Mouse (Mus musculus) C2C12 (cell line): ENCODE results near the gene Rps15. TPM values are rescaled to one million over a fixed set of nuclear protein-coding genes. Genes with fewer than 3 reads are reported as not detected.

Experiments
- H3K27me3 ChIP-seq: one replicate; pipeline ENCODE4 v1.6.1; 2011; ENCODE audit not compliant: control insufficient read depth, insufficient read depth, insufficient read length
- H3K36me3 ChIP-seq: one replicate; pipeline ENCODE4 v1.6.1; 2011; ENCODE audit not compliant: control insufficient read depth, insufficient read depth
- H3K4me3 ChIP-seq: one replicate; pipeline ENCODE4 v1.5.1; 2011; ENCODE audit warnings: mild to moderate bottlenecking, control low read depth; ENCODE audit not compliant: poor library complexity, insufficient read depth, severe bottlenecking
- H3K79me2 ChIP-seq: one replicate; pipeline ENCODE4 v1.6.1; 2011; ENCODE audit not compliant: control insufficient read depth, insufficient read depth
- H3K79me3 ChIP-seq: one replicate; pipeline ENCODE4 v1.6.1; 2011; ENCODE audit warnings: low read depth, control low read depth
- H3ac ChIP-seq: one replicate; pipeline ENCODE3; 2011; ENCODE audit warnings: low read depth; ENCODE audit not compliant: control insufficient read depth, insufficient read length
- CEBPB ChIP-seq: IDR thresholded peaks from one replicate; pipeline ENCODE4 v1.6.1; 2011; ENCODE audit warnings: low read depth, mild to moderate bottlenecking, control low read depth, moderate library complexity
- CTCF ChIP-seq: IDR thresholded peaks from one replicate; pipeline ENCODE4 v1.5.1; 2011; ENCODE audit not compliant: control insufficient read depth, insufficient read depth, insufficient read length
- FOSL1 ChIP-seq: IDR thresholded peaks from one replicate; pipeline ENCODE4 v1.8.0; 2011; ENCODE audit warnings: mild to moderate bottlenecking, low read length; ENCODE audit not compliant: poor library complexity, insufficient read depth, severe bottlenecking
- MAX ChIP-seq: IDR thresholded peaks from one replicate; pipeline ENCODE4 v1.6.1; 2011; ENCODE audit warnings: mild to moderate bottlenecking, control low read depth
- MYOD1 ChIP-seq: IDR thresholded peaks from one replicate; pipeline ENCODE4 v1.6.1; 2011; ENCODE audit warnings: low read depth; ENCODE audit not compliant: control insufficient read depth, insufficient read length
- MYOG ChIP-seq: IDR thresholded peaks from one replicate; pipeline ENCODE4 v1.6.1; 2011; ENCODE audit not compliant: control insufficient read depth, insufficient read length; ENCODE audit errors: extremely low read depth
- USF1 ChIP-seq: IDR thresholded peaks from one replicate; pipeline ENCODE4 v1.6.1; 2011; ENCODE audit warnings: low read depth, mild to moderate bottlenecking, control low read depth, moderate library complexity
- polyA plus RNA-seq: library from polyadenylated mRNA; unstranded; fragments of >200 nt; fragmentation: generic; extraction: Trizol; gene quantifications from one replicate; pipeline ENCODE4 v1.2.1, GENCODE M21; 2012; ENCODE audit warnings: missing spikeins

The Rps15 gene
- polyA plus RNA-seq, 1 experiment, result 5,397 TPM

- H3K36me3 ChIP-seq, result no peaks in the 10 kb centered on the region
- H3K79me3 ChIP-seq, result no peaks in the 10 kb centered on the region
- no peak overlapping the region for H3ac ChIP-seq
- TF ChIP-seq CTCF, result no peak
- no peak for TF ChIP-seq MYOD1
- TF ChIP-seq CEBPB, result no peak
- no peak for TF ChIP-seq USF1
- no peak for TF ChIP-seq FOSL1
- no peak for TF ChIP-seq MYOG
- no peak for TF ChIP-seq MAX
- peaks cover 7% of the 10 kb centered on the region for H3K79me2 ChIP-seq
- H3K27me3 ChIP-seq, result peaks cover 23% of the 10 kb centered on the region
- no peak overlapping the region for H3K4me3 ChIP-seq
Observed at GRCm38 (mm10) chr10:80313627-80314201, 21.5 kb downstream of the Rps15 start.

DNA sequence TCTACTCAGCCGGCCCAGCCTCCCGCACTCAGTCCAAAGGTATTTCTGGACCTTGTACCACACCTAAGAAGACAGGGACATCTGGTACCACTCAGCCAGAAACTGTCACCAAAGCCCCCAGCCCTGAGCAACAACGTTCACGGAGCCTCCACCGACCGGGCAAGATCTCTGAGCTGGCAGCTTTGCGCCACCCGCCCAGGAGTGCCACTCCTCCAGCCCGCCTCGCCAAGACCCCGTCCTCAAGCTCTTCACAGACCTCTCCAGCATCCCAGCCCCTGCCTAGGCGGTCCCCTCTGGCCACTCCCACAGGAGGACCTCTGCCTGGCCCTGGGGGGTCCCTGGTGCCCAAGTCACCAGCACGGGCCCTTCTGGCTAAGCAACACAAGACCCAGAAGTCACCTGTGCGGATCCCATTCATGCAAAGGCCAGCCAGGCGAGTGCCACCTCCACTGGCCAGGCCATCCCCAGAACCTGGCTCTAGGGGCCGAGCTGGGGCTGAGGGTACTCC is 22.3 kb downstream of the Rps15 start:
- Histone ChIP-seq H3ac (no peak overlapping the region), H3K27me3 (peaks cover 15% of the 10 kb centered on the region), H3K36me3 (peaks cover 6% of the 10 kb centered on the region), H3K4me3 (no peak overlapping the region), H3K79me2 (peaks cover 16% of the 10 kb centered on the region), H3K79me3 (peaks cover 7% of the 10 kb centered on the region)
- TF ChIP-seq CTCF (no peak), MYOD1 (no peak)

DNA sequence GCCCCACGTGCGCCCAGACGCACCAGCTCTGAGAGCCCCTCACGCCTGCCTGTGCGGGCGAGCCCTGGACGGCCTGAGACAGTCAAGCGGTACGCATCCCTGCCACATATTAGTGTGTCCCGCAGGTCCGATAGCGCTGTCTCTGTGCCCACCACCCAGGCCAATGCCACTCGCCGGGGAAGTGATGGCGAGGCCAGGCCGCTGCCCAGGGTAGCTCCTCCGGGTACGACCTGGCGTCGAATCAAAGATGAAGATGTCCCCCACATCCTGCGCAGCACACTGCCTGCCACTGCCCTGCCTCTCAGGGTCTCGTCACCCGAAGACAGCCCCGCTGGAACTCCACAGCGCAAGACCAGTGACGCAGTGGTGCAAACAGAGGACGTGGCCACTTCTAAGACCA is 23.1 kb downstream of the Rps15 start:
- Histone ChIP-seq H3ac (no peak overlapping the region), H3K27me3 (peaks cover 15% of the 10 kb centered on the region), H3K79me3 (peaks cover 13% of the 10 kb centered on the region), H3K79me2 (peaks cover 23% of the 10 kb centered on the region), H3K4me3 (no peak overlapping the region), H3K36me3 (peaks cover 6% of the 10 kb centered on the region)
- no peak for TF ChIP-seq FOSL1
- TF ChIP-seq USF1, result no peak

DNA sequence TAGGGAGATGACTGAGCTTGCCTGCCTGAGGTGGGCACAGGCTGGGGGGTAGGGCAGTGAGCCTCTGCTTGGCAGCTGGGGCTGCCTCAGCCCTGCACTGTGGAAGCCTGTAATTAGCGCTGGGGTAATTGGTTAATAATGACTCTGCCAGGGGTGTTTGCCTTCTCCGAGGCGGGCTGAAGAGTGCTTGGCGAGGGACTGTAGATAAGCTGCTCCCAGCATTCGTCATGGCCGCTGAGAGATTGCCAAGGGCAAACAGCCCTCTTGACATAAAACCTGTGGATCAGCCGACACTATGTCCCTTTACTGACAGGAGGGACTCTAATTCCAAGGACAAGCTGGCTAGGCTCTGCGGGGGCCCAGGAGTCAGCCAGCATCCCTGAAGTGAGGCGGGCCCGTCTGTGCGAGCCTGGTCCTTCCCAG is 24.1 kb downstream of the Rps15 start:
- peaks cover 25% of the 10 kb centered on the region for H3K79me2 ChIP-seq
- TF ChIP-seq CEBPB, result no peak
- TF ChIP-seq MAX, result no peak
- TF ChIP-seq FOSL1, result no peak
- TF ChIP-seq MYOD1, result no peak
- no peak for TF ChIP-seq CTCF
- TF ChIP-seq MYOG, result no peak
- peaks cover 6% of the 10 kb centered on the region for H3K36me3 ChIP-seq
- H3K79me3 ChIP-seq, result peaks cover 13% of the 10 kb centered on the region
- peaks cover 8% of the 10 kb centered on the region for H3K27me3 ChIP-seq
- no peak overlapping the region for H3ac ChIP-seq
- no peak overlapping the region for H3K4me3 ChIP-seq

DNA sequence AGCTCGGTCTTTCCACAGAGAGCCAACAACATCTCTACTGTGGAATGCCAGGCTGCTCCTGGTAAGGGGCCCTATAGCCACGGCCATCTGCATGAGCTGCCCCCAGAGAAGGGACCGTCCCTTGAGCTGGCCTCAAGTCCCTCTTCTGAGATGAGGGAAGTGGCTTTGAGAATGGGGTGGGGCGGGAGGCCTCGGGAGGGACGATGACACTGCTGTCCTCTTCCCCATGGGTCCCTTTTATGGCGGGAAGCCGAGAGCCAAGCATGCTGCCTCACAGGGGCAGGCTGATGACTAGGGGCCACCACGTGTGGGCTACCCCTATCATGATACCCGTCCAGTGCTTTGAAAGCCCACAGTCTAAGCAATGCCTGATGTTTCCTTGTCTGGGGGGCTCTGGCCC is 24.8 kb downstream of the Rps15 start:
- peaks cover 32% of the 10 kb centered on the region for H3K79me2 ChIP-seq
- no peak overlapping the region for H3K4me3 ChIP-seq
- H3ac ChIP-seq, result no peak overlapping the region
- TF ChIP-seq MAX (no peak), MYOD1 (no peak), MYOG (no peak), FOSL1 (no peak), CTCF (no peak), CEBPB (no peak), USF1 (no peak)
- peaks cover 13% of the 10 kb centered on the region for H3K79me3 ChIP-seq
- H3K27me3 ChIP-seq, result peaks cover 2% of the 10 kb centered on the region
- H3K36me3 ChIP-seq, result peaks cover 6% of the 10 kb centered on the region

GRCm38 (mm10) chr10:80320340-80320760 is 28.1 kb downstream of the Rps15 start, which contains the start of gene 2310011J03Rik:
2310011J03Rik (minus strand) TSS chr10:80320537.
- H3K27me3 ChIP-seq, result no peaks in the 10 kb centered on the region
- peak within 1 kb of the TSS; percentile 82 for H3ac ChIP-seq
- H3K79me2 ChIP-seq, result peaks cover 44% of the 10 kb centered on the region
- peak within 1 kb of the TSS; percentile 86 for H3K4me3 ChIP-seq
- peaks cover 20% of the 10 kb centered on the region for H3K79me3 ChIP-seq
- H3K36me3 ChIP-seq, result peaks cover 6% of the 10 kb centered on the region
- TF ChIP-seq FOSL1 (no peak), MYOG (no peak), USF1 (no peak), CEBPB (no peak), CTCF (no peak), MAX (no peak), MYOD1 (no peak)
